Mouse (Mus musculus) liver, postnatal 0 days (tissue): ENCODE data around the gene Rab5if.
"Not testable (repeated sequence)": the region's sequence is repeated elsewhere in the genome, so short reads cannot be mapped to it uniquely, and the experiment has no call there.

Experiments
- CTCF ChIP-seq: sonication (generic); IDR thresholded peaks from 2 replicates; pipeline ENCODE4 v1.5.1; 2016; ENCODE audit warnings: antibody characterized with exemption, low read depth
- EP300 ChIP-seq: IDR thresholded peaks from 2 replicates; pipeline ENCODE4 v1.6.1; 2016; ENCODE audit warnings: antibody characterized with exemption, low read depth, mild to moderate bottlenecking

GRCm38 (mm10) chr2:156905931-156906330, 43.0 kb downstream of the Rab5if start:
- TF ChIP-seq CTCF, EP300: not testable (repeated sequence)
